In genomic region chr3:132858849-132859248, GRCm38 (mm10) we compare ENCODE assay signal across 14 mouse cellular contexts.
A peak's percentile ranks its signal among the peaks of the same experiment; 100 is the strongest.
DNase-seq lines count a peak whose midpoint lies in the region; ATAC-seq and TF ChIP-seq lines count a peak whose summit lies in the region.
"Had no signal": no experiment of that assay in that cellular context is flagged by ENCODE, and none has a peak within 500 bp of the region (broad histone marks: within the 10 kb centered on the region; RNA-seq: fewer than 3 reads in every experiment).

No protein-coding gene starts in this region.

- H3K79me2 ChIP-seq in CH12.LX (replicated peaks; ENCODE audit: control insufficient read depth, extremely low read depth, insufficient read depth, poor library complexity, severe bottlenecking) = no peaks in the 10 kb centered on the region

- no peak for TF ChIP-seq POLR2A in CH12.LX (IDR thresholded peaks at IDR 0.05; ENCODE audit: low read depth, low read length)

- no peak for DNase-seq in liver, embryonic 11.5 days (ENCODE audit: low spot score)
- DNase-seq in liver = no peak
- peak; percentile 86 for DNase-seq in 416B (ENCODE audit: low read depth)
- no peak for DNase-seq in CH12.LX (ENCODE audit: extremely low read depth)
- peak; percentile 83 for DNase-seq in embryonic facial prominence, embryonic 14.5 days (ENCODE audit: low spot score)
- no peak for DNase-seq in urinary bladder, postnatal 10 days (ENCODE audit: low spot score)
- DNase-seq in left cerebral cortex, adult 18-20 months (ENCODE audit: low spot score in 2 of 2) = no peak
- DNase-seq: adrenal gland, postnatal 10 days; cerebellum, adult 11 months; gastrocnemius, postnatal 14 days; kidney, postnatal 36 days; right cerebral cortex, postnatal 25 days had no signal

- no peaks in the 10 kb centered on the region for H3K36me3 ChIP-seq in liver, embryonic 11.5 days (ENCODE audit: control insufficient read depth, insufficient read depth, low read length)
- no peaks in the 10 kb centered on the region for H3K36me3 ChIP-seq in CH12.LX (replicated peaks in 1 of 2; ENCODE audit: control insufficient read depth in 1 of 2, insufficient read depth in 1 of 2, low read length in 1 of 2)
- H3K36me3 ChIP-seq in embryonic facial prominence, embryonic 14.5 days (ENCODE audit: control insufficient read depth, insufficient read depth, low read length) = no peaks in the 10 kb centered on the region

- H3K27me3 ChIP-seq in liver, embryonic 11.5 days (replicated peaks; ENCODE audit: control insufficient read depth, insufficient read depth, low read length) = 0 out of 2 replicates have a peak, but pooled peaks cover 3% of the 10 kb centered on the region
- no peaks in the 10 kb centered on the region for H3K27me3 ChIP-seq in CH12.LX (replicated peaks)
- H3K27me3 ChIP-seq in embryonic facial prominence, embryonic 14.5 days (replicated peaks; ENCODE audit: control insufficient read depth, insufficient read depth, low read length) = no peaks in the 10 kb centered on the region

- no peaks in the 10 kb centered on the region for H3K9me3 ChIP-seq in liver, embryonic 11.5 days (ENCODE audit: control insufficient read depth, low read length)
- no peaks in the 10 kb centered on the region for H3K9me3 ChIP-seq in CH12.LX (replicated peaks; ENCODE audit: low read length)
- H3K9me3 ChIP-seq in embryonic facial prominence, embryonic 14.5 days (ENCODE audit: control insufficient read depth, low read length) = no peaks in the 10 kb centered on the region

- no peak for TF ChIP-seq RAD21 in CH12.LX (IDR thresholded peaks at IDR 0.05; ENCODE audit: low read depth, low read length)

- no peak overlapping the region for H3K9ac ChIP-seq in liver, embryonic 11.5 days (ENCODE audit: low read depth, low read length)
- no peak overlapping the region for H3K9ac ChIP-seq in CH12.LX (ENCODE audit: insufficient read depth, low read depth)
- no peak overlapping the region for H3K9ac ChIP-seq in embryonic facial prominence, embryonic 14.5 days (ENCODE audit: low read depth, low read length)

- no peak overlapping the region for H3K4me3 ChIP-seq in liver, embryonic 11.5 days (ENCODE audit: low read depth, low read length)
- H3K4me3 ChIP-seq in CH12.LX (replicated peaks in 1 of 3; ENCODE audit: low read depth in 2 of 3, low read length in 2 of 3, poor library complexity in 1 of 3) = no peak overlapping the region
- no peak overlapping the region for H3K4me3 ChIP-seq in embryonic facial prominence, embryonic 14.5 days (ENCODE audit: low read depth, low read length)

- in situ Hi-C loops in CH12.LX (cut with MboI; ENCODE audit: low pct_ligation_motif_present, low pct_unique_long_range_greater_than_20kb, low sequenced_read_pairs) = no loop called here

- TF ChIP-seq EP300 in CH12.LX (IDR thresholded peaks at IDR 0.05; ENCODE audit: low read length) = no peak

- dilution Hi-C loops in CH12.LX (cut with MboI; ENCODE audit: extremely low pct_ligation_motif_present, extremely low pct_unique_long_range_greater_than_20kb, low sequenced_read_pairs) = no loop called here

- 0 out of 2 replicates have a peak, but pooled peaks have one; percentile 3 for ATAC-seq in liver, embryonic 11.5 days (replicated peaks; ENCODE audit: low FRiP score)
- ATAC-seq in embryonic facial prominence, embryonic 14.5 days (ENCODE audit: low read depth) = peak; percentile 66
- ATAC-seq: intestine, embryonic 16.5 days; midbrain, embryonic 16.5 days had no signal

- 57% methylated on average over 11 of the region's 11 CpGs for WGBS in liver, embryonic 11.5 days
- WGBS in embryonic facial prominence, embryonic 14.5 days = 51% methylated on average over 11 of the region's 11 CpGs

- no peak overlapping the region for H3K27ac ChIP-seq in liver, embryonic 11.5 days (ENCODE audit: low read depth, low read length)
- H3K27ac ChIP-seq in CH12.LX (ENCODE audit: insufficient read depth, low read depth) = no peak overlapping the region
- no peak overlapping the region for H3K27ac ChIP-seq in embryonic facial prominence, embryonic 14.5 days (replicated peaks; ENCODE audit: low read depth, low read length)

- peaks cover 13% of the 10 kb centered on the region for H3K4me1 ChIP-seq in liver, embryonic 11.5 days (replicated peaks; ENCODE audit: control insufficient read depth, insufficient read depth, low read length)
- H3K4me1 ChIP-seq in CH12.LX (ENCODE audit: control insufficient read depth in 1 of 2, insufficient read depth in 2 of 2) = peaks cover 19 to 23% of the 10 kb centered on the region in 2 experiments
- H3K4me1 ChIP-seq in embryonic facial prominence, embryonic 14.5 days (ENCODE audit: control insufficient read depth, insufficient read depth, low read length) = peaks cover 15% of the 10 kb centered on the region

- H3K4me2 ChIP-seq in liver, embryonic 11.5 days = no peak overlapping the region
- no peak overlapping the region for H3K4me2 ChIP-seq in CH12.LX (ENCODE audit: insufficient read depth, low read depth, poor library complexity, severe bottlenecking)
- no peak overlapping the region for H3K4me2 ChIP-seq in embryonic facial prominence, embryonic 14.5 days (ENCODE audit: low read depth, low read length)

- no peak for TF ChIP-seq CTCF in CH12.LX (conservative IDR thresholded peaks at IDR 0.05 in 1 of 2, IDR thresholded peaks at IDR 0.05 in 1 of 2; ENCODE audit: low read depth in 2 of 2, low read length in 2 of 2)

TF ChIP-seq in CH12.LX, 34 proteins besides CTCF, POLR2A, EP300 and RAD21:
- TF ChIP-seq ETS1 (conservative IDR thresholded peaks at IDR 0.05; ENCODE audit: low read depth, low read length) = no peak
- TF ChIP-seq TCF12 (IDR thresholded peaks at IDR 0.05; ENCODE audit: low read depth, low read length) = no peak
- TF ChIP-seq MXI1 (IDR thresholded peaks at IDR 0.05; ENCODE audit: low read depth, low read length) = no peak
- no peak for TF ChIP-seq MAZ (IDR thresholded peaks at IDR 0.05; ENCODE audit: low read depth, low read length)
- no peak for TF ChIP-seq MEF2A (IDR thresholded peaks at IDR 0.05; ENCODE audit: borderline replicate concordance, low read depth, low read length)
- no peak for TF ChIP-seq ELF1 (IDR thresholded peaks at IDR 0.05; ENCODE audit: low read depth, low read length)
- no peak for TF ChIP-seq ZKSCAN1 (IDR thresholded peaks at IDR 0.05; ENCODE audit: borderline replicate concordance, low read depth, low read length)
- no peak for TF ChIP-seq CHD1 (IDR thresholded peaks at IDR 0.05; ENCODE audit: low read depth, low read length)
- TF ChIP-seq SMC3 (IDR thresholded peaks at IDR 0.05; ENCODE audit: low read depth, low read length) = no peak
- no peak for TF ChIP-seq JUND (conservative IDR thresholded peaks at IDR 0.05; ENCODE audit: low read depth, low read length)
- TF ChIP-seq ZC3H11A (IDR thresholded peaks at IDR 0.05; ENCODE audit: low read depth, low read length) = no peak
- peak; percentile 17 for TF ChIP-seq BHLHE40 (IDR thresholded peaks at IDR 0.05; ENCODE audit: low read depth, low read length)
- TF ChIP-seq NRF1 (IDR thresholded peaks at IDR 0.05; ENCODE audit: low read depth, low read length) = peak; percentile 50
- no peak for TF ChIP-seq CHD2 (IDR thresholded peaks at IDR 0.05; ENCODE audit: low read length)
- no peak for TF ChIP-seq JUN (IDR thresholded peaks at IDR 0.05; ENCODE audit: insufficient read depth, low read depth, low read length)
- no peak for TF ChIP-seq MYC (IDR thresholded peaks at IDR 0.05; ENCODE audit: low read depth, low read length)

Comparison
In these comparisons a context has a peak if more than half of its experiments do, and no peak if none do; other contexts are left out.
1. DNase-seq: peak in 416B (single experiment) and embryonic facial prominence, embryonic 14.5 days (single experiment); none in liver, embryonic 11.5 days (single experiment), liver (single experiment), CH12.LX (single experiment), urinary bladder, postnatal 10 days (single experiment) and left cerebral cortex, adult 18-20 months (0 of 2).